Mouse (Mus musculus) olfactory bulb, adult 2 months (tissue): Measurements from ENCODE around the gene Nfkbie.

Source experiments
- CTCF ChIP-seq: fragments of 200-500 bp; IDR thresholded peaks from 2 replicates; pipeline ENCODE4 v1.5.1; 2012; ENCODE audit warnings: low read depth, mild to moderate bottlenecking, low read length, moderate library complexity; ENCODE audit not compliant: insufficient read depth
- POLR2A ChIP-seq: fragments of 200-500 bp; IDR thresholded peaks from 2 replicates; pipeline ENCODE4 v1.6.1; 2012; ENCODE audit warnings: mild to moderate bottlenecking, low read depth, low read length, moderate library complexity; ENCODE audit not compliant: insufficient read depth

DNA sequence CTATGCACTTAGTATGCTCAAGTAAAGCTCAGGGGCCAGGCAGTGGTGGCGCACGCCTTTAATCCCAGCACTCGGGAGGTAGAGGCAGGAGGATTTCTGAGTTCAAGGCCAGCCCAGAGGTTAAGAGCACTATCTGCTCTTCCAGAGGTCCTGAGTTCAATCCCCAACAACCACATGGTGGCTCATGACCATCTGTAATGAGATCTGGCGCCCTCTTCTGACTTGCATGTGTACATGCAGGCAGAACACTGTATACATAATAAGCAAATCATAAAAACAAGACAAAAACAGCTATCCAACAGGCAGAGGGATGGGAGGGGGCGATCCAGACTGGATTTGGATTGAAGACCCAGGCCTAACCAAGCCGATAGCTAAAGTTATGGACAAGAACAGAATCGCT lies 23.3 kb downstream of the Nfkbie start:
- no peak for TF ChIP-seq POLR2A
- no peak for TF ChIP-seq CTCF
